Mouse (Mus musculus) lung, adult 2 months (tissue): ENCODE results near the gene Xkrx. TPM values are rescaled to one million over a fixed set of nuclear protein-coding genes. Genes with fewer than 3 reads are reported as not detected.
"Not testable (repeated sequence)": the region's sequence is repeated elsewhere in the genome, so short reads cannot be mapped to it uniquely, and the experiment has no call there.

Experiments used
- DNase-seq: peaks from one replicate; pipeline ENCODE4 v3.0.0; 2022
- H3K4me1 ChIP-seq: fragments of 200-500 bp; 2 replicates; pipeline ENCODE4 v1.6.1; 2011; ENCODE audit warnings: low read length; ENCODE audit not compliant: control insufficient read depth, insufficient read depth
- H3K4me3 ChIP-seq: fragments of 200-500 bp; replicated peaks from 2 replicates; pipeline ENCODE3; 2011; ENCODE audit warnings: low read depth, mild to moderate bottlenecking, control low read depth, low read length; ENCODE audit errors: extremely low read depth
- CTCF ChIP-seq: fragments of 200-500 bp; IDR thresholded peaks from 2 replicates; pipeline ENCODE4 v1.5.1; 2011; ENCODE audit warnings: mild to moderate bottlenecking, low read length, control low read depth; ENCODE audit not compliant: insufficient read depth
- POLR2A ChIP-seq: fragments of 200-500 bp; IDR thresholded peaks from 2 replicates; pipeline ENCODE4 v1.6.1; 2011; ENCODE audit warnings: low read depth, mild to moderate bottlenecking, control low read depth, low read length, borderline replicate concordance; ENCODE audit errors: extremely low read depth
- WGBS: fragments of 180-500 bp; shearing (Covaris S2); methylation state at CpG from one replicate; pipeline ENCODE4 v1.1.7; 2018; 5-methylcytosine and 5-hydroxymethylcytosine counted together
- polyA plus RNA-seq: library from polyadenylated mRNA; depleted of rRNA; stranded (reverse); fragments of >200 nt; gene quantifications from 2 replicates; pipeline ENCODE4 v1.2.3, GENCODE M21; 2012; rRNA removed

Gene Xkrx
- polyA plus RNA-seq = 0.69 and 4.6 TPM in 2 replicates

GRCm38 (mm10) chrX:134162043-134162720 lies at the start of gene Xkrx:
Gene Xkrx (minus strand): TSS chrX:134162076.
- Histone ChIP-seq H3K4me3 (peak within 1 kb of the TSS; percentile 26), H3K4me1 (no peaks in the 10 kb centered on the region)
- WGBS = 42% methylated on average over 16 of the region's 16 CpGs
- peak; percentile 5 for DNase-seq
- TF ChIP-seq CTCF (no peak), POLR2A (no peak)

- TF ChIP-seq CTCF = no peak
- no peak for TF ChIP-seq POLR2A
- no peak overlapping the region for H3K4me3 ChIP-seq
- DNase-seq = no peak
- WGBS = 88% methylated on average over 7 of the region's 7 CpGs
- no peaks in the 10 kb centered on the region for H3K4me1 ChIP-seq
Observed at GRCm38 (mm10) chrX:134211151-134211642, 49.3 kb upstream of the Xkrx start.

GRCm38 (mm10) chrX:134208491-134208890 lies 46.6 kb upstream of the Xkrx start:
- WGBS = 82% methylated on average over 2 of the region's 2 CpGs
- Histone ChIP-seq H3K4me1 (no peaks in the 10 kb centered on the region), H3K4me3 (no peak overlapping the region)
- TF ChIP-seq POLR2A (no peak), CTCF (no peak)
- no peak for DNase-seq

- WGBS = 84% methylated on average over 9 of the region's 9 CpGs
- DNase-seq, H3K4me3 ChIP-seq, H3K4me1 ChIP-seq: not testable (repeated sequence)
Observed at GRCm38 (mm10) chrX:134187201-134187600, 25.3 kb upstream of the Xkrx start, which contains the start of gene Arl13a. Gene Arl13a (plus strand): TSS chrX:134187501.

- TF ChIP-seq CTCF (no peak), POLR2A (no peak)
- Histone ChIP-seq H3K4me1 (no peaks in the 10 kb centered on the region), H3K4me3 (no peak overlapping the region)
- 97% methylated on average over 1 of the region's 1 CpGs for WGBS
- no peak for DNase-seq
Observed at GRCm38 (mm10) chrX:134174699-134175098, 12.8 kb upstream of the Xkrx start.

- 93% methylated on average over 1 of the region's 1 CpGs for whole genome bisulfite sequencing
- no peak for DNase-seq
- TF ChIP-seq CTCF (no peak), POLR2A (no peak)
Observed at GRCm38 (mm10) chrX:134170584-134170983, 8.7 kb upstream of the Xkrx start.

GRCm38 (mm10) chrX:134163484-134163883 lies 1.6 kb upstream of the Xkrx start:
- no peak for DNase-seq
- TF ChIP-seq CTCF = no peak
- no peak for TF ChIP-seq POLR2A
- no peak overlapping the region for H3K4me3 ChIP-seq

More at GRCm38 (mm10) chrX:134170584-134170983, 8.7 kb upstream of the Xkrx start:
- Histone ChIP-seq H3K4me3 (no peak overlapping the region), H3K4me1 (no peaks in the 10 kb centered on the region)

GRCm38 (mm10) chrX:134162826-134163225 lies 950 bp upstream of the Xkrx start:
- WGBS = 29% methylated on average over 11 of the region's 11 CpGs
- TF ChIP-seq CTCF = no peak
- no peak for TF ChIP-seq POLR2A
- no peak for DNase-seq
- peak overlapping the region; percentile 1 for H3K4me3 ChIP-seq
- H3K4me1 ChIP-seq = no peaks in the 10 kb centered on the region

More at GRCm38 (mm10) chrX:134163484-134163883, 1.6 kb upstream of the Xkrx start:
- WGBS = 45% methylated on average over 4 of the region's 4 CpGs
- no peaks in the 10 kb centered on the region for H3K4me1 ChIP-seq

GRCm38 (mm10) chrX:134160442-134160841 lies 1.4 kb downstream of the Xkrx start:
- no peak for DNase-seq
- TF ChIP-seq POLR2A (no peak), CTCF (no peak)
- Histone ChIP-seq H3K4me3 (no peak overlapping the region), H3K4me1 (no peaks in the 10 kb centered on the region)
- 77% methylated on average over 2 of the region's 2 CpGs for WGBS

- 51% methylated on average over 7 of the region's 7 CpGs for WGBS
- no peak for DNase-seq
- TF ChIP-seq POLR2A = no peak
- no peak for TF ChIP-seq CTCF
- no peak overlapping the region for H3K4me3 ChIP-seq
- H3K4me1 ChIP-seq = no peaks in the 10 kb centered on the region
Observed at GRCm38 (mm10) chrX:134158151-134158550, 3.7 kb downstream of the Xkrx start.
